Mouse (Mus musculus): ENCODE measurements around the gene Kcnd3. TPM values are rescaled to one million over a fixed set of nuclear protein-coding genes. Genes with fewer than 3 reads are reported as not detected.

Gene Kcnd3
- total RNA-seq, 4 experiments from 2014 or later, result 48.0 to 56.8 (median 51.2) TPM

GRCm38 (mm10) chr3:105453214-105453950 is 1.3 kb downstream of the Kcnd3 start:
- DNase-seq (ENCODE audit: low spot score in 2 of 2), result peak in 1 of 2 experiments; percentile 15

GRCm38 (mm10) chr3:105457657-105458056 is 5.5 kb downstream of the Kcnd3 start:
- no peak for DNase-seq (ENCODE audit: low spot score in 2 of 2)

- no peak for DNase-seq (ENCODE audit: low spot score in 2 of 2)
Observed at GRCm38 (mm10) chr3:105466538-105466937, 14.4 kb downstream of the Kcnd3 start.

- DNase-seq (ENCODE audit: low spot score in 2 of 2), result no peak
Observed at GRCm38 (mm10) chr3:105472564-105472963, 20.4 kb downstream of the Kcnd3 start.

GRCm38 (mm10) chr3:105476408-105476807 is 24.3 kb downstream of the Kcnd3 start:
- no peak for DNase-seq (ENCODE audit: low spot score in 2 of 2)

GRCm38 (mm10) chr3:105478876-105479275 is 26.7 kb downstream of the Kcnd3 start:
- DNase-seq (ENCODE audit: low spot score in 2 of 2), result no peak

GRCm38 (mm10) chr3:105481419-105481818 is 29.3 kb downstream of the Kcnd3 start:
- DNase-seq (ENCODE audit: low spot score in 2 of 2), result no peak

- no peak for DNase-seq (ENCODE audit: low spot score in 2 of 2)
Observed at GRCm38 (mm10) chr3:105483651-105484052, 31.5 kb downstream of the Kcnd3 start.

- DNase-seq (ENCODE audit: low spot score in 2 of 2), result no peak
Observed at GRCm38 (mm10) chr3:105487171-105487570, 35.0 kb downstream of the Kcnd3 start.

GRCm38 (mm10) chr3:105489607-105490006 is 37.5 kb downstream of the Kcnd3 start:
- peak; percentile 47 to 84 for DNase-seq (ENCODE audit: low spot score in 2 of 2)

- DNase-seq (ENCODE audit: low spot score in 2 of 2), result no peak
Observed at GRCm38 (mm10) chr3:105494886-105495285, 42.8 kb downstream of the Kcnd3 start.

GRCm38 (mm10) chr3:105496216-105496615 is 44.1 kb downstream of the Kcnd3 start:
- no peak for DNase-seq (ENCODE audit: low spot score in 2 of 2)

- DNase-seq (ENCODE audit: low spot score in 2 of 2), result no peak
Observed at GRCm38 (mm10) chr3:105496935-105497334, 44.8 kb downstream of the Kcnd3 start.

- no peak for DNase-seq (ENCODE audit: low spot score in 2 of 2)
Observed at GRCm38 (mm10) chr3:105501071-105501470, 48.9 kb downstream of the Kcnd3 start.

GRCm38 (mm10) chr3:105504272-105504671 is 52.1 kb downstream of the Kcnd3 start:
- no peak for DNase-seq (ENCODE audit: low spot score in 2 of 2)

GRCm38 (mm10) chr3:105505161-105505872 is 53.2 kb downstream of the Kcnd3 start:
- DNase-seq (ENCODE audit: low spot score in 2 of 2), result no peak

- no peak for DNase-seq (ENCODE audit: low spot score in 2 of 2)
Observed at GRCm38 (mm10) chr3:105505873-105506170, 53.7 kb downstream of the Kcnd3 start.

GRCm38 (mm10) chr3:105506592-105506991 is 54.5 kb downstream of the Kcnd3 start:
- DNase-seq (ENCODE audit: low spot score in 2 of 2), result no peak

- no peak for DNase-seq (ENCODE audit: low spot score in 2 of 2)
Observed at GRCm38 (mm10) chr3:105509321-105509720, 57.2 kb downstream of the Kcnd3 start.

GRCm38 (mm10) chr3:105511836-105512235 is 59.7 kb downstream of the Kcnd3 start:
- DNase-seq (ENCODE audit: low spot score in 2 of 2), result no peak

- DNase-seq (ENCODE audit: low spot score in 2 of 2), result no peak
Observed at GRCm38 (mm10) chr3:105514215-105514614, 62.1 kb downstream of the Kcnd3 start.

GRCm38 (mm10) chr3:105515035-105515434 is 62.9 kb downstream of the Kcnd3 start:
- no peak for DNase-seq (ENCODE audit: low spot score in 2 of 2)

- no peak for DNase-seq (ENCODE audit: low spot score in 2 of 2)
Observed at GRCm38 (mm10) chr3:105515640-105516039, 63.5 kb downstream of the Kcnd3 start.

Measured in left cerebral cortex, adult 8-10 months (tissue).